Mouse (Mus musculus): ENCODE data around the gene Arl5c. TPM values are rescaled to one million over a fixed set of nuclear protein-coding genes. Genes with fewer than 3 reads are reported as not detected.

The Arl5c gene
- total RNA-seq, 2 experiments from 2014 or later = 1.2 TPM

GRCm38 (mm10) chr11:98001351-98001824, 5.4 kb upstream of the Arl5c start:
- peak overlapping the region; percentile 44; the same call in 1 of the 2 replicates for H3K27ac ChIP-seq
- no peak for TF ChIP-seq CTCF (IDR thresholded peaks at IDR 0.05)
- DNase-seq (ENCODE audit: extremely low spot score in 1 of 2, low spot score in 2 of 2) = peak in 1 of 2 experiments; percentile 19
- H3K4me3 ChIP-seq = no peak overlapping the region
- intact Hi-C loops (cut with DNase I) = no loop called here

GRCm38 (mm10) chr11:98000378-98001140, 4.6 kb upstream of the Arl5c start:
- peak in 1 of 2 experiments; percentile 27 for DNase-seq (ENCODE audit: extremely low spot score in 1 of 2, low spot score in 2 of 2)
- no peak overlapping the region for H3K4me3 ChIP-seq
- intact Hi-C loops (cut with DNase I) = no loop called here
- no peak for TF ChIP-seq CTCF (IDR thresholded peaks at IDR 0.05)
- no peak overlapping the region for H3K27ac ChIP-seq

GRCm38 (mm10) chr11:97999748-98000147, 3.8 kb upstream of the Arl5c start:
- no peak for TF ChIP-seq CTCF (IDR thresholded peaks at IDR 0.05)
- Histone ChIP-seq H3K27ac (no peak overlapping the region), H3K4me3 (no peak overlapping the region)
- DNase-seq (ENCODE audit: extremely low spot score in 1 of 2, low spot score in 2 of 2) = no peak
- intact Hi-C loops (cut with DNase I) = no loop called here

- intact Hi-C loops (cut with DNase I) = no loop called here
- TF ChIP-seq CTCF (IDR thresholded peaks at IDR 0.05) = no peak; the same call in 1 of the 2 replicates
- no peak overlapping the region for H3K4me3 ChIP-seq
- no peak overlapping the region for H3K27ac ChIP-seq
- DNase-seq (ENCODE audit: extremely low spot score in 1 of 2, low spot score in 2 of 2) = no peak
Observed at GRCm38 (mm10) chr11:97998898-97999608, 3.1 kb upstream of the Arl5c start.

GRCm38 (mm10) chr11:97998074-97998793, 2.3 kb upstream of the Arl5c start:
- intact Hi-C loops (cut with DNase I) = no loop called here
- H3K4me3 ChIP-seq = no peak overlapping the region
- H3K27ac ChIP-seq = no peak overlapping the region
- peak in 1 of 2 experiments; percentile 11 for DNase-seq (ENCODE audit: extremely low spot score in 1 of 2, low spot score in 2 of 2)
- no peak for TF ChIP-seq CTCF (IDR thresholded peaks at IDR 0.05)

GRCm38 (mm10) chr11:97997387-97997960, 1.5 kb upstream of the Arl5c start:
- no peak overlapping the region for H3K27ac ChIP-seq
- no peak for TF ChIP-seq CTCF (IDR thresholded peaks at IDR 0.05)
- no peak overlapping the region for H3K4me3 ChIP-seq
- no peak for DNase-seq (ENCODE audit: extremely low spot score in 1 of 2, low spot score in 2 of 2)
- intact Hi-C loops (cut with DNase I) = no loop called here

- intact Hi-C loops (cut with DNase I) = no loop called here
- Histone ChIP-seq H3K27ac (no peak overlapping the region), H3K4me3 (no peak overlapping the region)
- DNase-seq (ENCODE audit: extremely low spot score in 1 of 2, low spot score in 2 of 2) = no peak
- TF ChIP-seq CTCF (IDR thresholded peaks at IDR 0.05) = no peak
Observed at GRCm38 (mm10) chr11:97996691-97997090, 710 bp upstream of the Arl5c start.

- intact Hi-C loops (cut with DNase I) = no loop called here
- peak; percentile 83 for TF ChIP-seq CTCF (IDR thresholded peaks at IDR 0.05)
- no peak overlapping the region for H3K27ac ChIP-seq
- peak overlapping the region; percentile 49 for H3K4me3 ChIP-seq
- DNase-seq (ENCODE audit: extremely low spot score in 1 of 2, low spot score in 2 of 2) = peak; percentile 71 to 74
Observed at GRCm38 (mm10) chr11:97994539-97995100, 1.4 kb downstream of the Arl5c start.

- TF ChIP-seq CTCF (IDR thresholded peaks at IDR 0.05) = no peak
- H3K27ac ChIP-seq = peak overlapping the region; percentile 92
- peak overlapping the region; percentile 87 for H3K4me3 ChIP-seq
- intact Hi-C loops (cut with DNase I) = loop anchor here (2.0 kb wide), 1 partner anchor 190 kb away; the partner anchor contains the start of gene Lasp1
- DNase-seq (ENCODE audit: extremely low spot score in 1 of 2, low spot score in 2 of 2) = peak; percentile 84 to 86
Observed at GRCm38 (mm10) chr11:97988530-97989096, 7.4 kb downstream of the Arl5c start.

GRCm38 (mm10) chr11:97987551-97988526, 8.1 kb downstream of the Arl5c start:
- TF ChIP-seq CTCF (IDR thresholded peaks at IDR 0.05) = peak; percentile 80
- intact Hi-C loops (cut with DNase I) = loop anchor here (1.0 to 2.0 kb wide), 3 partner anchors 51 to 189 kb away; partner anchors contain the start of gene Lasp1
- peak overlapping the region; percentile 92 for H3K27ac ChIP-seq
- H3K4me3 ChIP-seq = peak overlapping the region; percentile 87
- DNase-seq (ENCODE audit: extremely low spot score in 1 of 2, low spot score in 2 of 2) = peak; percentile 91 to 97

Data from left cerebral cortex, adult 2 months (tissue).